Mouse (Mus musculus) heart, adult 2 months (tissue): Measurements from ENCODE around the gene AW549877. TPM values are rescaled to one million over a fixed set of nuclear protein-coding genes. Genes with fewer than 3 reads are reported as not detected.

ENCODE experiments used
- DNase-seq, 2 experiments: peaks; one replicate each; pipeline ENCODE4 v3.0.0; 2021
- H3K27ac ChIP-seq: fragments of 200-600 bp; 2 replicates; pipeline ENCODE4 v1.8.1; 2022
- H3K27me3 ChIP-seq: fragments of 200-500 bp; 2 replicates; pipeline ENCODE4 v1.6.1; 2012; ENCODE audit warnings: mild to moderate bottlenecking, low read length, inconsistent platforms, mixed read lengths; ENCODE audit not compliant: control insufficient read depth, insufficient read depth
- H3K36me3 ChIP-seq: fragments of 200-500 bp; 2 replicates; pipeline ENCODE4 v1.6.1; 2012; ENCODE audit warnings: low read length, inconsistent platforms; ENCODE audit not compliant: control insufficient read depth, insufficient read depth
- H3K4me1 ChIP-seq: fragments of 200-500 bp; 2 replicates; pipeline ENCODE4 v1.6.1; 2011; ENCODE audit warnings: low read length; ENCODE audit not compliant: control insufficient read depth, insufficient read depth
- H3K4me3 ChIP-seq: fragments of 200-600 bp; 2 replicates; pipeline ENCODE4 v1.8.1; 2022
- H3K79me2 ChIP-seq: fragments of 200-500 bp; replicated peaks from 2 replicates; pipeline ENCODE4 v1.6.1; 2012; ENCODE audit warnings: mild to moderate bottlenecking, inconsistent platforms, low read length, moderate library complexity, mixed read lengths; ENCODE audit not compliant: control insufficient read depth, insufficient read depth
- H3K9ac ChIP-seq: fragments of 200-500 bp; 2 replicates; pipeline ENCODE4 v1.6.1; 2012; ENCODE audit warnings: low read depth, mild to moderate bottlenecking, control low read depth, inconsistent platforms, low read length, mixed read lengths
- CTCF ChIP-seq: fragments of 200-600 bp; IDR thresholded peaks from 2 replicates; pipeline ENCODE4 v1.8.1; 2022; ENCODE audit warnings: antibody characterized with exemption, mild to moderate bottlenecking, moderate library complexity
- EP300 ChIP-seq: fragments of 200-500 bp; IDR thresholded peaks from 2 replicates; pipeline ENCODE4 v1.6.1; 2011; ENCODE audit warnings: low read depth, low read length, control low read depth; ENCODE audit not compliant: insufficient read depth
- POLR2A ChIP-seq: fragments of 200-500 bp; IDR thresholded peaks from 2 replicates; pipeline ENCODE4 v1.6.1; 2011; ENCODE audit warnings: mild to moderate bottlenecking, low read depth, low read length, control low read depth; ENCODE audit not compliant: insufficient read depth
- WGBS: fragments of 180-500 bp; shearing (Covaris S2); methylation state at CpG from one replicate; pipeline ENCODE4 v1.1.7; 2018; 5-methylcytosine and 5-hydroxymethylcytosine counted together
- intact Hi-C: fragments of 180-260 bp; cut with DNase I; formaldehyde crosslinking; loops from one replicate; pipeline ENCODE4 v1.15.1; 2025
- polyA plus RNA-seq: library from polyadenylated mRNA; depleted of rRNA; stranded (reverse); fragments of >200 nt; gene quantifications from 2 replicates; pipeline ENCODE4 v1.2.3, GENCODE M21; 2012
- total RNA-seq, 2 experiments: library from RNA; stranded (reverse); gene quantifications; 2 replicates each; pipeline ENCODE4 v1.2.3; 2021

Gene AW549877
- total and polyA plus RNA-seq, 3 experiments: 11.7 to 21.2 (median 19.3) TPM

- intact Hi-C loops: loop anchor here (1.0 to 2.0 kb wide), 3 partner anchors 15 to 47 kb away; partner anchors contain the start of gene Oxct1
- under 1% methylated on average over 61 of the region's 61 CpGs for WGBS
Observed at GRCm38 (mm10) chr15:3979061-3979848, 16.3 kb downstream of the AW549877 start, which contains the start of gene Fbxo4. Fbxo4 (minus strand) TSS chr15:3979573.

GRCm38 (mm10) chr15:3978279-3978678 is 17.3 kb downstream of the AW549877 start:
- WGBS: 90% methylated on average over 2 of the region's 2 CpGs
- intact Hi-C loops: loop anchor here (2.0 kb wide), 1 partner anchor 15 kb away; no protein-coding TSS in a partner anchor

More at GRCm38 (mm10) chr15:3979061-3979848, 16.3 kb downstream of the AW549877 start, which contains the start of gene Fbxo4:
- DNase-seq: peak; percentile 91 to 93
- Histone ChIP-seq H3K36me3 (peaks cover 16% of the 10 kb centered on the region), H3K27ac (peak within 1 kb of the TSS; percentile 96), H3K9ac (peak within 1 kb of the TSS; percentile 93), H3K79me2 (no peaks in the 10 kb centered on the region), H3K4me3 (peak within 1 kb of the TSS; percentile 76), H3K4me1 (no peaks in the 10 kb centered on the region; the same call in none of the 2 replicates), H3K27me3 (no peaks in the 10 kb centered on the region)
- peak; percentile 59; the same call in 1 of the 2 replicates for TF ChIP-seq EP300
- TF ChIP-seq POLR2A: peak; percentile 79
- TF ChIP-seq CTCF: peak; percentile 20; the same call in 1 of the 2 replicates

DNA sequence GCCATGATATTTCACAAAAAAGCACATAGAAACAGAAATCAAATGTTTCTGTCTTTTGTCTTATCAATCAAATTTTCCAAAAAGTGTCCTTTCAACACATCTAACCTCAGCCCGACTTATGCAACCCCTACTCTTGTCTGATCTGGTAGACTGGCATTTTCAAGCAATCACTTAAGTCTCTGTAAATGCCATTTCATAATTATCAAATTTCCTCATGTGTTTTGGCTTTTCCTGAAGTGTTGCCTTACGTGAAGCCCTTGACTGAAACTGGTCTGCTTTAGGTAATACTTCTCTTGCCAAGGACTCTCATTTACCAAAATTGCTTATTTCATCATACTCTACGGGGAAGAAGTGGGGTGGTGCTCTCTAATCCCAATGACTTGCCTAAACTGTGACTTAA is 22.2 kb downstream of the AW549877 start:
- Histone ChIP-seq H3K36me3 (peaks cover 7% of the 10 kb centered on the region), H3K4me1 (no peaks in the 10 kb centered on the region), H3K27me3 (no peaks in the 10 kb centered on the region), H3K4me3 (no peak overlapping the region), H3K9ac (no peak overlapping the region), H3K27ac (no peak overlapping the region), H3K79me2 (no peaks in the 10 kb centered on the region)
- no peak for TF ChIP-seq CTCF
- no peak for TF ChIP-seq POLR2A
- TF ChIP-seq EP300: no peak
- intact Hi-C loops: no loop called here
- DNase-seq: no peak
- WGBS: 88% methylated on average over 3 of the region's 3 CpGs

More at GRCm38 (mm10) chr15:3978279-3978678, 17.3 kb downstream of the AW549877 start:
- H3K27ac ChIP-seq: no peak overlapping the region
- no peaks in the 10 kb centered on the region for H3K27me3 ChIP-seq
- no peak overlapping the region for H3K9ac ChIP-seq
- H3K36me3 ChIP-seq: peaks cover 13% of the 10 kb centered on the region
- DNase-seq: no peak
- H3K4me1 ChIP-seq: no peaks in the 10 kb centered on the region; the same call in none of the 2 replicates
- TF ChIP-seq POLR2A (no peak), CTCF (peak; percentile 50)
- no peak overlapping the region; the same call in none of the 2 replicates for H3K4me3 ChIP-seq
- H3K79me2 ChIP-seq: no peaks in the 10 kb centered on the region

DNA sequence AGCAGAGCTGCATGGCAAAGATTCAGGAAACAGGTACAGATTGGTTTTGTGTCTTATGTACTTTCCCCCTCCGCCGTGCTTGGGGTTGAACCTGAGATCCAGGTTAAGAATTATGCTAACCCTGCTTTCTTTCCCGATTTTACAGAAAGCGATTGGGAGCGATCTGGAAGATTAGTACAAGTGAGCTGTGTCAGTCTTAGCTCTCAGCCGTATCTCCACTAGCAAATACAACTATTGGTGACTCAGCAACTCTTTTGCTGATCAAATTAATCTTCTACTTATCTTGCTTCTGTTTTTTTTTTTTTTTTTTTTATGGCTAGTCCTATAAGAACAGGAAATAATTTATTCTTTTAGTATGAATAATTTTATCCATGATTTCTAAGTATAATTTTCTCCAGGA is 25.4 kb downstream of the AW549877 start:
- Histone ChIP-seq H3K27me3 (no peaks in the 10 kb centered on the region), H3K4me3 (no peak overlapping the region), H3K36me3 (peaks cover 4% of the 10 kb centered on the region), H3K79me2 (no peaks in the 10 kb centered on the region), H3K27ac (no peak overlapping the region), H3K4me1 (no peaks in the 10 kb centered on the region), H3K9ac (no peak overlapping the region)
- intact Hi-C loops: no loop called here
- TF ChIP-seq CTCF: no peak
- TF ChIP-seq POLR2A: no peak
- no peak for TF ChIP-seq EP300
- 94% methylated on average over 6 of the region's 6 CpGs for WGBS
- DNase-seq: no peak

GRCm38 (mm10) chr15:3969743-3970142 is 25.8 kb downstream of the AW549877 start:
- Histone ChIP-seq H3K27ac (no peak overlapping the region), H3K27me3 (no peaks in the 10 kb centered on the region), H3K79me2 (no peaks in the 10 kb centered on the region), H3K9ac (no peak overlapping the region), H3K36me3 (peaks cover 4% of the 10 kb centered on the region), H3K4me1 (no peaks in the 10 kb centered on the region), H3K4me3 (no peak overlapping the region)
- intact Hi-C loops: no loop called here
- 81% methylated on average over 14 of the region's 14 CpGs for WGBS
- no peak for DNase-seq
- TF ChIP-seq EP300 (no peak), CTCF (no peak), POLR2A (no peak)

DNA sequence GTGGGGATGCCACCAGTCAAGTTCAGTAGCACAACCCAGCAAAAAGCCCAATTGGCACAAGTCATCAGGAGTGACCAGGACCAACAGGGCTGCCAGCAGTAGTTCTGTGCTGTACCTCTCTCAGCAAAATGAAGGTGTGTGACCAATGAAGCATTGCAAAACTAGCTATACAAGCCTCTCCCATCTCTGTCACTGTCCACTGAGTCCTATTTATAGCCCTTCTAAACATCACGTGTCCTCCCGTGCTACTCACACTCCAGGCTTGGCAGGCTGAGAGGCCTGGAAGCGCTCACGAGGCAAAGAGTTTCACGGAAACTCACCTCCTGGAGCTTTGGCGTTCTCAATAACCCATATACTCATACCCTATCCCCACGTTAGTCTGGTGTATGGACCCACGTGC is 33.3 kb downstream of the AW549877 start:
- TF ChIP-seq CTCF (no peak), EP300 (no peak), POLR2A (peak; percentile 11; the same call in 1 of the 2 replicates)
- intact Hi-C loops: loop anchor here (2.0 kb wide), 1 partner anchor 17 kb away; the partner anchor contains the start of gene Fbxo4
- H3K79me2 ChIP-seq: no peaks in the 10 kb centered on the region
- WGBS: 54% methylated on average over 8 of the region's 8 CpGs
- no peaks in the 10 kb centered on the region for H3K27me3 ChIP-seq
- no peak overlapping the region for H3K4me3 ChIP-seq
- no peak overlapping the region for H3K9ac ChIP-seq
- peak overlapping the region; percentile 64 for H3K27ac ChIP-seq
- DNase-seq: peak; percentile 39 to 66
- H3K4me1 ChIP-seq: peaks cover 2% of the 10 kb centered on the region; the same call in 1 of the 2 replicates
- no peaks in the 10 kb centered on the region for H3K36me3 ChIP-seq
